Mouse (Mus musculus): ENCODE results near the gene Vmn2r34.
"Not testable (repeated sequence)": the region's sequence is repeated elsewhere in the genome, so short reads cannot be mapped to it uniquely, and the experiment has no call there.

Vmn2r34 gene

DNA sequence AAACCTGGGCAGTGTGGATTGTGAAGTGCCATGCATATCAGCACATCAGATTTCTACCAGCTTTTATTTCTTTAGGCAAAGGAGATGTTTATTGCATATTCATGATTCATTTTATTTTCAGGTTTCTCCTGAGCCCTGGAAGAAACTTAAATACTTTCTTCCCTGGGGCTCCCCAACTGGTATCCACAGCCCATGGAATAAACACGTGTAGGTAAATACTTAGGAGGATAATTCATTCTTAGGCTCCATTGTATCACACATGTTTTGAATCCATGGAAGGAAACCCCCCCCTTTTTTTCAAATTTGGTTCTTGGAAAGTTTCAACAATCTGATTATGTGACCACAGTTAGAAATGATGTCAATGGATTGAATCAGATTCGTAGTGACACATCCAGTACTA is at the start of gene Vmn2r34:
Vmn2r34 (minus strand) TSS at position 101 of the 400 bp plus-strand sequence.
- not testable (repeated sequence) for DNase-seq

DNA sequence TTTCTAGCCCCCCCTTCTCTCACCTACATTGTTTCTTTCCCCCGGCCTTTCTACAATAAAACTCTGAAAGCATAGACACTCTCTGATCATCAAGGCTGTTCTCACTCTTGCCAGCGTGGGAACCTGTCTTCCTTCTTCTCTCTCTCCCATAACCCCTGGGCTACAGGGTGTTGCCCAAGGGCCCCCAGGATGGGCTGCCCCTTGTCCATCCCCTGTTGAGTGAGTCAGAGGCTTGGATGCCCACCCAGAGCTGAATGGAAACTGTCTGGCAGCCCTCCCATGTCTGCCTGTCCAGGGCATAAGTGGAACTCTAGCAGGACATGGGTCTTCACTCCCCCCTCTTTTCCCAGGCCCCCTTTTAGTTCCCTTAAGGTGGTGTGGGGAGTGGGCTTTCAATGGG is 15.3 kb downstream of the Vmn2r34 start:
- DNase-seq = not testable (repeated sequence)
